32 mouse cellular contexts compared by ENCODE assay signal in genomic region chr2:11645297-11645696, GRCm38 (mm10). TPM values are rescaled to one million over a fixed set of nuclear protein-coding genes. Genes with fewer than 3 reads are reported as not detected.
"Had no signal": no experiment of that assay in that cellular context is flagged by ENCODE, and none has a peak within 500 bp of the region (broad histone marks: within the 10 kb centered on the region; RNA-seq: fewer than 3 reads in every experiment).

No protein-coding gene starts in this region.

- ATAC-seq: hindbrain, embryonic 16.5 days; intestine, embryonic 15.5 days; intestine, postnatal 0 days had no signal

- H3K4me1 ChIP-seq: heart, embryonic 10.5 days; heart, embryonic 12.5 days; intestine, embryonic 15.5 days; limb, embryonic 10.5 days; limb, embryonic 12.5 days; liver, embryonic 13.5 days; liver, embryonic 15.5 days had no signal

- DNase-seq: gastrocnemius, postnatal 14 days; gastrocnemius, postnatal 36 days; heart, adult 11 months; heart, adult 2 months; heart, postnatal 14 days; heart, postnatal 36 days; kidney, adult 18-20 months; kidney, adult 8-10 months; kidney, postnatal 10 days; kidney, postnatal 25 days; kidney, postnatal 4 days; liver; liver, embryonic 13.5 days had no signal

- H3K4me2 ChIP-seq: heart, embryonic 12.5 days; hindbrain, embryonic 14.5 days; intestine, embryonic 15.5 days; limb, embryonic 12.5 days; liver, embryonic 11.5 days; liver, embryonic 13.5 days; liver, embryonic 15.5 days had no signal

- H3K27ac ChIP-seq: heart, adult 2 months; heart, embryonic 10.5 days; hindbrain, embryonic 14.5 days; intestine, embryonic 15.5 days; layer of hippocampus, adult 2 months; left cerebral cortex, adult 2 months; limb, embryonic 10.5 days; limb, embryonic 12.5 days; liver, embryonic 13.5 days; liver, embryonic 15.5 days had no signal

- H3K9me3 ChIP-seq: heart, embryonic 10.5 days; heart, embryonic 12.5 days; intestine, embryonic 15.5 days; limb, embryonic 10.5 days; limb, embryonic 12.5 days; liver, embryonic 13.5 days; liver, embryonic 15.5 days had no signal

- H3K9ac ChIP-seq: heart, embryonic 12.5 days; hindbrain, embryonic 14.5 days; intestine, embryonic 15.5 days; limb, embryonic 12.5 days; liver, embryonic 13.5 days; liver, embryonic 15.5 days had no signal

- H3K36me3 ChIP-seq: heart, embryonic 10.5 days; heart, embryonic 12.5 days; intestine, embryonic 15.5 days; limb, embryonic 10.5 days; limb, embryonic 12.5 days; liver, embryonic 13.5 days; liver, embryonic 15.5 days had no signal

- H3K27me3 ChIP-seq: heart, embryonic 12.5 days; intestine, embryonic 15.5 days; limb, embryonic 12.5 days; liver, embryonic 13.5 days; liver, embryonic 15.5 days had no signal

- H3K4me3 ChIP-seq: heart, adult 2 months; heart, embryonic 10.5 days; heart, embryonic 12.5 days; intestine, embryonic 15.5 days; layer of hippocampus, adult 2 months; left cerebral cortex, adult 2 months; limb, embryonic 10.5 days; limb, embryonic 12.5 days; liver, embryonic 13.5 days; liver, embryonic 15.5 days had no signal

RNA-seq across cellular contexts. Expression of gene Il2ra, which starts 2.7 kb away (rescaled TPM):
- polyA plus RNA-seq: heart, embryonic 10.5 days; heart, embryonic 12.5 days; heart, embryonic 14.5 days; heart, postnatal 0 days; hindbrain, embryonic 11.5 days; hindbrain, embryonic 14.5 days; kidney, embryonic 14.5 days; kidney, embryonic 16.5 days; limb, embryonic 10.5 days; limb, embryonic 12.5 days; limb, embryonic 14.5 days; liver, embryonic 13.5 days; liver, embryonic 15.5 days had no signal

RNA-seq across cellular contexts. Expression of gene Gm17490, which starts 19.2 kb away (rescaled TPM):
- polyA plus RNA-seq: gonadal fat pad, adult 2 months; heart, adult 2 months; heart, embryonic 10.5 days; heart, embryonic 12.5 days; heart, embryonic 14.5 days; heart, postnatal 0 days; hindbrain, embryonic 11.5 days; hindbrain, embryonic 14.5 days; hindbrain, embryonic 16.5 days; intestine, embryonic 15.5 days; intestine, postnatal 0 days; kidney, embryonic 14.5 days; kidney, embryonic 16.5 days; limb, embryonic 10.5 days; limb, embryonic 12.5 days; limb, embryonic 14.5 days; liver, embryonic 11.5 days; liver, embryonic 13.5 days; liver, embryonic 15.5 days had no signal
